Mouse (Mus musculus) inflammation-experienced regulatory T-cells, adult 6 months (primary cell): ENCODE measurements around the gene Rasgef1c. TPM values are rescaled to one million over a fixed set of nuclear protein-coding genes. Genes with fewer than 3 reads are reported as not detected.

ENCODE experiments used
- ATAC-seq: one replicate; pipeline ENCODE4 v1.8.0; 2017
- polyA plus RNA-seq, 3 experiments: library from polyadenylated mRNA; unstranded; fragments of 100-300 nt; shearing (Covaris generic); gene quantifications; one replicate each; pipeline ENCODE4 v1.2.1; 2017

The Rasgef1c gene
- polyA plus RNA-seq, 3 experiments from 2014 or later, result 0.28 to 0.52 (median 0.45) TPM

DNA sequence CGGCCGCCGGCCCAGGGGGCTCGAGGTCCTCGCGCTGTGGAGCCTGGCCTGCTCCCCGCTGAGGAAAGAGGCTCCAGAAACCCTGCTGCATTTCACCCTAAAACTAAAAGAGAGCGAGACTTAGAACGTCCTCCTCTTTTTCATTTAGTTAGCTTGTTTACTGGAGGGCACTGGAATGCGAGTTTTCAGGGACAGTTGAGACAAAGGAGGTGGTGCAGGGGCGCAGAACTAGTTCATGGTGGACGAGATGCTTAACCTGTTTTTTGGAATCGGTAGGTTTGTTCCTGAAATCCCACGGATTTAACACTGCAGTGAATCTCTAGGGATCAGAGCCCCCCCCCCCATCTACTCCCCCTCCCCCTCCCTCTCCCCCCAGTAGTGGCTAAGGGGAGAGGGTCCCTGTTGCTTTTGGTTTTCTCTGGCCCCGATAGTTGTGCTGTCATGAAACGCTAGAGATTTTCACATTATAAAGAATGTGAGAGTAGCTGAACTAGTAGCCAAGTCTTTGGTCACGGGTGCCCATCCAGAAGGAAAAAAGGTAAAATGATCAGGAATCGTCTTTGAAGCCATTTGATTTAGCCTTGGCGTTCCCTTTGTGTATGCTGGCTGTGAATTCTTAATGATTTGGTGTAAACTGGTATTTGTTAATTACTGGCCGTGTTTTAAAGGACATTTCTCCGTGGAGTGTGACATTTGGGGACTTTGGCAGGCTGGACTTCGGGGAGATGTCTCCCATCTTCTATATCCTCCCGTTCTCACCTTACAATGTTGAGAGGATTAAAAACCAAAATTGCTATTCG, 124.3 kb downstream of the Rasgef1c start:
- ATAC-seq, result no peak

GRCm38 (mm10) chr11:50026521-50027090, 125.0 kb downstream of the Rasgef1c start:
- ATAC-seq, result no peak

GRCm38 (mm10) chr11:50028416-50028815, 126.8 kb downstream of the Rasgef1c start:
- no peak for ATAC-seq

Other genes starting within 250 kb of the Rasgef1c start
- gene Scgb3a1, start 238.2 kb upstream of the Rasgef1c start, polyA plus RNA-seq, result not detected
- gene Cnot6, start 189.1 kb upstream of the Rasgef1c start, polyA plus RNA-seq, result 10 to 100 TPM; 24.2 to 29.7 (median 26.8) TPM
- gene Gfpt2, start 107.7 kb upstream of the Rasgef1c start, polyA plus RNA-seq, result 1 to 10 TPM in 2 of 3 experiments, under 1 TPM in 1; 0.28 to 3.0 (median 1.3) TPM
- gene Mapk9, start 55.1 kb upstream of the Rasgef1c start, polyA plus RNA-seq, result 10 to 100 TPM; 15.9 to 20.5 (median 17.6) TPM
- gene Rnf130, start 123.5 kb downstream of the Rasgef1c start, polyA plus RNA-seq, result 1 to 10 TPM; 1.1 to 4.2 (median 3.5) TPM
- 10 to 100 TPM; 18.4 to 23.5 (median 20.9) TPM for gene Tbc1d9b, start 229.6 kb downstream of the Rasgef1c start, polyA plus RNA-seq